Mouse (Mus musculus) brain, embryonic 14.5 days (tissue): ENCODE data around the gene Dydc1.

Experiments
- CTCF ChIP-seq: fragments of 200-500 bp; IDR thresholded peaks from 2 replicates; pipeline ENCODE4 v1.5.1; 2012; ENCODE audit warnings: inconsistent platforms, mild to moderate bottlenecking, moderate library complexity, borderline replicate concordance; ENCODE audit not compliant: insufficient read depth, insufficient read length; ENCODE audit errors: extremely low read depth
- POLR2A ChIP-seq: fragments of 200-500 bp; IDR thresholded peaks from 2 replicates; pipeline ENCODE4 v1.6.1; 2012; ENCODE audit warnings: mild to moderate bottlenecking, inconsistent platforms, borderline replicate concordance; ENCODE audit not compliant: poor library complexity, insufficient read depth, insufficient read length, severe bottlenecking; ENCODE audit errors: extremely low read depth

DNA sequence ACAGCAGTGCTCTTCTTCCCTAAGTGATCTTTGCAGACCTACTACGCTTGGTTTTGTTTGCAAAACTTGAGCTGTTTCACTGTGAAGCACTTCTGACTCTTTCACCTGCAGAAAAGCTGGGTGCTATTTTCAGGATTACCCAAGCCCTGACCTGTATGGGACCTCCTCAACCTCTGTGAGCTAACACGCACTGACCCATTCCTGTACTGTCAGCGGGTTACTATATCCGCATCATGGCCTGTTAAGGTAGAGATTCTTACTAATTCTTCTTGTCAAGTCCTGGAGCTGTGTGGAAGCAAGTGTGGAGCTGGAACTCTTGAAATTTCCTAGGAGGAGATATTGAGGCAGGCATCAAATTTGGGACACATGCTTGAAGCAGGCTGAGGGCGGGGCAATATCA is 52.0 kb downstream of the Dydc1 start:
- TF ChIP-seq POLR2A = no peak
- no peak for TF ChIP-seq CTCF
